Mouse (Mus musculus) neural tube, embryonic 12.5 days (tissue): ENCODE measurements around the gene Cdc42ep2. TPM values are rescaled to one million over a fixed set of nuclear protein-coding genes. Genes with fewer than 3 reads are reported as not detected.

Experiments used
- ATAC-seq: fragments of 200-750 bp; cut with Nextera tagmentation; 2 replicates; pipeline ENCODE4 v1.8.0; 2017; ENCODE audit warnings: low read depth, mild to moderate bottlenecking, moderate TSS enrichment, moderate library complexity; ENCODE audit not compliant: low FRiP score
- H3K27ac ChIP-seq: fragments of 300-500 bp; sonication (generic); 2 replicates; pipeline ENCODE4 v1.5.1; 2016
- H3K27me3 ChIP-seq: fragments of 300-500 bp; sonication (generic); replicated peaks from 2 replicates; pipeline ENCODE4 v1.6.1; 2016; ENCODE audit warnings: mild to moderate bottlenecking
- H3K36me3 ChIP-seq: fragments of 300-500 bp; sonication (generic); 2 replicates; pipeline ENCODE4 v1.6.1; 2016; ENCODE audit warnings: mild to moderate bottlenecking
- H3K4me1 ChIP-seq: fragments of 300-500 bp; sonication (generic); 2 replicates; pipeline ENCODE4 v1.6.1; 2016
- H3K4me2 ChIP-seq: fragments of 300-500 bp; sonication (generic); replicated peaks from 2 replicates; pipeline ENCODE4 v1.6.1; 2016; ENCODE audit warnings: mild to moderate bottlenecking
- H3K4me3 ChIP-seq: fragments of 300-500 bp; sonication (generic); 2 replicates; pipeline ENCODE4 v1.5.1; 2016
- H3K9ac ChIP-seq: fragments of 300-500 bp; sonication (generic); 2 replicates; pipeline ENCODE4 v1.6.1; 2016; ENCODE audit warnings: mild to moderate bottlenecking
- H3K9me3 ChIP-seq: fragments of 300-500 bp; sonication (generic); 2 replicates; pipeline ENCODE4 v1.6.1; 2016; ENCODE audit warnings: mild to moderate bottlenecking
- WGBS: fragments of 180-500 bp; shearing (Covaris S2); methylation state at CpG from one replicate; pipeline ENCODE4 v1.1.7; 2016; 5-methylcytosine and 5-hydroxymethylcytosine counted together
- polyA plus RNA-seq: library from polyadenylated mRNA; unstranded; fragments of >200 nt; fragmentation: Nextera tagmentation; extraction: Ambion mirVana; gene quantifications from 2 replicates; pipeline ENCODE4 v1.2.1, GENCODE M21; 2016

The Cdc42ep2 gene
- polyA plus RNA-seq, 1 experiment from 2014 or later: 5.7 TPM

DNA sequence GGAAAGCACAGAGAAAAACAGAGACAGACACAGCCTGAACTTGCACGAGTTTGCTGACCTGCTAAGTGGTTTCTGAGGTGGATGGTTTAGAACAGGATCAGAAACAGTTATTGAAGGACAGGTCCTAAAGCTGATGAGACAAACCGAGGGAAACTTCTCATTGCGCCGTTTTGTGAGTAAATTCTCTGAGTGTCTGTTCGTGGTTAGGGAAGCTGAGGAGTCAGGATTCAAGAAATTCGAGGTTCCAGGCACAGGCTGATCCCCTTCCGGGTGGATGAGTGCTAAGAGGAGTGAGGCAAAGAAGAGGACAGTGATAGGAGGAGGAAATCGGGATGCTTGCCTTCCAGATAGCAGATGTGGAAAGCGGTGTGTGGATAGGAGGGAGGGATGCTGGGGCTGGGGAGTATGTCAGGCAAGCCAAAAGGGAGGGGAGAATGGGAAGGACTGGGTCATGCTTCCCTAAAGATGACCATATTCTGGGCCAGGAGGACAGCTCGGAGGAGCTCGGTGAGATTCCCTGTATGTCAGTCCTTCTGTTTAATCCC lies 767 bp upstream of the Cdc42ep2 start:
- Histone ChIP-seq H3K4me1 (peaks cover 20% of the 10 kb centered on the region), H3K36me3 (no peaks in the 10 kb centered on the region), H3K9ac (0 out of 2 replicates have a peak overlapping the region, but pooled peaks have one; percentile 52), H3K4me2 (peak overlapping the region; percentile 96), H3K27ac (no peak overlapping the region), H3K27me3 (peaks cover 8% of the 10 kb centered on the region; the same call in 1 of the 2 replicates), H3K9me3 (no peaks in the 10 kb centered on the region), H3K4me3 (peak overlapping the region; percentile 54)
- no peak for ATAC-seq
- 32% methylated on average over 11 of the region's 11 CpGs for WGBS

DNA sequence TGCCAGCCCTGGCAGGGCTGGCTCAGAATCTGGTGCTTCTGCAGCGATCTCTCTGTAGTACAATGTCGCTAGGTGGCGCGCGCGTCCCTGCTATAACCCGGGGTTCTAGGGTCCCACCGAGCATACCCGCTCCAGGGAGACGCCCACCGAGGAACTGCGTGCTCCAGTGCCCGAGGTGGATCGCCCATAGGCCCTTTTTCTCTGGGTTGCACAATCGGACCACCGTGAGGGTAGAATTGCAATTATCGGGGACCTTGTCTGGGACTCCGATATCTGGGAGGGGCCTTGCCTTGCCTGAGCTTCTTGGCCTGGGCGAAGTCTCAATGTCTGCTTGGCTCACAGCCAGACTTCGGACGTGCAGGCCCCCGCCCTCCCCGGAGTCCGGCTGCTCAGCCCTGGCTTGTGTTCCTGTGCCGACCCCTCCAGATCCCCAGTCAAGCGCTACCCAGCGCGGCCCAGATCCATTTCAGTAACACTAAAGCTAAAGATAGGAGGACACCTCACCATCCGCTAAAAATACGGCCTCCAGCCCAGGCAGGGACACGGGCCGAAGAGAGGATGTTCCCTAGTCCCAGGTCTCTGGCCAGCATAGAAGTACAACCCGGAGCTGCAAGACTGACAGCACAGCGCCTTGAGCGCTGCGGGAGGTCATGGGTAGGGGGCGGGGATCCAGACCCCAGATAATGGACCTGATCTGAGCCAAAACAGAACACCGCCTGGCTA lies 465 bp downstream of the Cdc42ep2 start:
- Histone ChIP-seq H3K4me2 (peak overlapping the region; percentile 96), H3K27ac (peak overlapping the region; percentile 43), H3K27me3 (peaks cover 8% of the 10 kb centered on the region; the same call in 1 of the 2 replicates), H3K4me3 (peak overlapping the region; percentile 54), H3K4me1 (peaks cover 20% of the 10 kb centered on the region), H3K36me3 (no peaks in the 10 kb centered on the region), H3K9me3 (no peaks in the 10 kb centered on the region), H3K9ac (peak overlapping the region; percentile 52)
- WGBS: under 1% methylated on average over 38 of the region's 38 CpGs
- peak; percentile 86 for ATAC-seq

DNA sequence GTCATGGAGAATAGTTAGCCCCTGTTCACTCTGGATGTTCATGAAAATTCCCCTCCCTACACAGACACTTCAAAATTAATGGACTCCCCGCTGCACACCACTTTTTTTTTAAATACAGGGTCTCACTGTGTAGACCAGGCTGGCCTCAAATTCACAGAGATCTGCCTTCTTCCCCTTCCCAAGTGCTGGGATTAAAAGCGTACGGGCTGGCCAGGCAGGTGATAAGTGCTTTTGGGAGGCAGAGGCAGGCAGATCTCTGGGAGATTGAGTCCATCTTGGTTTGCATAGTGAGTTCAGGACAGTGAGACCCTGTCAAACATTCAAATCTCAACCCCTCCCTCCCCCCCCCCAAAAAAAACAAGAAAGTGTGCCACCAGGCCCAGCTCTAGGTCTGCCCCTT lies 1.7 kb downstream of the Cdc42ep2 start:
- ATAC-seq: no peak
- H3K36me3 ChIP-seq: peaks cover 3% of the 10 kb centered on the region; the same call in 1 of the 2 replicates
- WGBS: 93% methylated on average over 3 of the region's 3 CpGs
- H3K9me3 ChIP-seq: no peaks in the 10 kb centered on the region
- H3K4me1 ChIP-seq: peaks cover 20% of the 10 kb centered on the region
- H3K27ac ChIP-seq: no peak overlapping the region
- H3K4me3 ChIP-seq: no peak overlapping the region
- H3K9ac ChIP-seq: no peak overlapping the region
- H3K27me3 ChIP-seq: peaks cover 8% of the 10 kb centered on the region; the same call in 1 of the 2 replicates
- no peak overlapping the region for H3K4me2 ChIP-seq

- 81% methylated on average over 15 of the region's 15 CpGs for WGBS
- H3K9me3 ChIP-seq: no peaks in the 10 kb centered on the region
- peaks cover 9% of the 10 kb centered on the region; the same call in 1 of the 2 replicates for H3K36me3 ChIP-seq
- no peak overlapping the region for H3K9ac ChIP-seq
- peaks cover 8% of the 10 kb centered on the region; the same call in 1 of the 2 replicates for H3K27me3 ChIP-seq
- 0 out of 2 replicates have a peak overlapping the region, but pooled peaks have one; percentile 25 for H3K4me2 ChIP-seq
- H3K27ac ChIP-seq: no peak overlapping the region
- H3K4me1 ChIP-seq: peaks cover 20% of the 10 kb centered on the region
- no peak overlapping the region for H3K4me3 ChIP-seq
- no peak for ATAC-seq
These were observed 2.3 kb downstream of the Cdc42ep2 start for GRCm38 (mm10) chr19:5922119-5922942.

- Histone ChIP-seq H3K9me3 (no peaks in the 10 kb centered on the region), H3K27ac (no peak overlapping the region), H3K36me3 (peaks cover 11% of the 10 kb centered on the region; the same call in 1 of the 2 replicates), H3K4me3 (no peak overlapping the region), H3K4me2 (peak overlapping the region; percentile 25; the same call in 1 of the 2 replicates), H3K4me1 (peaks cover 20% of the 10 kb centered on the region), H3K9ac (0 out of 2 replicates have a peak overlapping the region, but pooled peaks have one; percentile 18), H3K27me3 (peaks cover 8% of the 10 kb centered on the region; the same call in 1 of the 2 replicates)
- ATAC-seq: no peak
- 20% methylated on average over 9 of the region's 9 CpGs for WGBS
These were observed 2.9 kb downstream of the Cdc42ep2 start for GRCm38 (mm10) chr19:5921715-5922114.

DNA sequence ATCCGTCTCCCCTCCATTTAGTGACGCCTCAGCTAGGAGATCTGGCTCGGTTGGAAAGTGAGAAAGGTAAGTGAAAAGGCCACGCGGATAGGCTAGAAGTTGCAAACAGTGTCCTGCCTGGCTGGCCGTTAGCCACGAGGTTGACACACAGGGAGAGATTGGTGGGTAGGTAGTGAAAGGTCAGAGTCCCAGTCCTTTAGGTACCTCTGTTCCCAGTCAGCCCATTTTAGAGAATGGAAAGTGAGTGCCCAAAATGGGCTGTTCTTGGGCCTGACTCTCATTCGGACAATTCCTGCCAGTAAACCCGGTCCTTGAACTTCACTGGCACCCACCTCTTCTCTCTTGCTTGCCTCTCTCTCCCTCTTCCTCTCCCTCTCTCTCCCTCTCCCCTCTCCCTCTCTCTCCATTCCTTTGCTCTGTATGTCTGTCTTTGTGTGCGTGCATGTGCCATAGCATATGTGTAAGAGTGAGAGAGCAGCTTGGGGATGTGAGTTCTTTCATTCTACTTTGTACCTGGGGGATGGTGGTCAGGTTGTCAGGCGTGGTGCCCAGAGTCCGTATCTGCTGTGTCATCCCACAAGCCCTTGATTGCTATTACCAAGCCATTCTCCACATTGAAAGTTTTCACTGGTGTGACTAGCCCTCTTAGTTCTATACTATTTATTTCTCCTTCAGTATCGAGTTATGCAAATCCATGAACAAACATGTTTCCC lies 11.5 kb downstream of the Cdc42ep2 start, which contains the start of gene Dpf2:
TSS of gene Dpf2 (minus strand) at position 4 of the 713 bp plus-strand sequence.
- 23% methylated on average over 13 of the region's 13 CpGs for WGBS
- Histone ChIP-seq H3K4me3 (peak within 1 kb of the TSS; percentile 96), H3K4me2 (peak within 1 kb of the TSS; percentile 85), H3K9me3 (no peaks in the 10 kb centered on the region), H3K9ac (peak within 1 kb of the TSS; percentile 92), H3K36me3 (peaks cover 23% of the 10 kb centered on the region; the same call in 1 of the 2 replicates), H3K27ac (0 out of 2 replicates have a peak within 1 kb of the TSS, but pooled peaks have one; percentile 6), H3K4me1 (peaks cover 27% of the 10 kb centered on the region), H3K27me3 (no peaks in the 10 kb centered on the region)
- peak; percentile 65; the same call in 1 of the 2 replicates for ATAC-seq

- Histone ChIP-seq H3K27ac (0 out of 2 replicates have a peak overlapping the region, but pooled peaks have one; percentile 6), H3K9me3 (no peaks in the 10 kb centered on the region), H3K9ac (peak overlapping the region; percentile 92), H3K4me2 (peak overlapping the region; percentile 85), H3K4me3 (peak overlapping the region; percentile 96), H3K27me3 (no peaks in the 10 kb centered on the region), H3K36me3 (peaks cover 18% of the 10 kb centered on the region; the same call in 1 of the 2 replicates), H3K4me1 (peaks cover 27% of the 10 kb centered on the region)
- WGBS: under 1% methylated on average over 59 of the region's 59 CpGs
- peak; percentile 94 for ATAC-seq
These were observed 12.3 kb downstream of the Cdc42ep2 start for GRCm38 (mm10) chr19:5912103-5913006.

DNA sequence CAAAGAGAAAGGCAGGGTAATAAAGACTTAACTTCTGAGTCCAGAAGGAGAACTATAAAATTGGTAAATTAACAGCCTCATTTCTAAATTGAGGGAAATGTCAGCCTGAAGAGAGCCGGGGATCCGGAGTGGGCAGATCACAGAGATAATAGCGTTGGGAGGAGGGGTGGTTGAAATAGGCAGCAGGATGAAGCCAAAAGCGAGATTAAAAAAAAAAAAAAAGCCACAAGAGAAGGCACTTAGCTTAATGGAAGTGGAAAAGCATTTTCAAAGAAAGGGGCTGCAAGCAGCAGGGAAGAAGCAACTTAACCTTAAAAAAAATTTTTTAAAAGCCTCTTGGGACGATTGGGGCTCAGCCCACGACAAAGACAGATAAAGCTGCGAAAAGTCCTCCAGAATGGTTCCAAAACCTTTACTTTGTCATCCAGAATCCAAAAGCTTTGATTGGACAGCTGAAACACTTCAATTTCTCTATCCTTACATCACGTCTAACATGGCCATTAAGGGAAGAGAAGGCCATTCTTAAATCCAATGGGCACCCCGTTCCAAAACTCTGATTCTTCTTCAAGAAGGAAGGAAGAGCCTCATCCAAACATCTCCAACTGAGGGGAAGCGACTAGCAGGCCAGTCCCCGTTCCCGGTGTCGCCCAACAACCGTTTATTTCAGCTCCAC lies 13.1 kb downstream of the Cdc42ep2 start:
- Histone ChIP-seq H3K27me3 (no peaks in the 10 kb centered on the region), H3K4me1 (peaks cover 27% of the 10 kb centered on the region), H3K36me3 (peaks cover 24% of the 10 kb centered on the region), H3K4me2 (peak overlapping the region; percentile 85), H3K9me3 (no peaks in the 10 kb centered on the region), H3K4me3 (peak overlapping the region; percentile 96), H3K27ac (no peak overlapping the region), H3K9ac (peak overlapping the region; percentile 92)
- WGBS: 7% methylated on average over 14 of the region's 14 CpGs
- no peak for ATAC-seq

DNA sequence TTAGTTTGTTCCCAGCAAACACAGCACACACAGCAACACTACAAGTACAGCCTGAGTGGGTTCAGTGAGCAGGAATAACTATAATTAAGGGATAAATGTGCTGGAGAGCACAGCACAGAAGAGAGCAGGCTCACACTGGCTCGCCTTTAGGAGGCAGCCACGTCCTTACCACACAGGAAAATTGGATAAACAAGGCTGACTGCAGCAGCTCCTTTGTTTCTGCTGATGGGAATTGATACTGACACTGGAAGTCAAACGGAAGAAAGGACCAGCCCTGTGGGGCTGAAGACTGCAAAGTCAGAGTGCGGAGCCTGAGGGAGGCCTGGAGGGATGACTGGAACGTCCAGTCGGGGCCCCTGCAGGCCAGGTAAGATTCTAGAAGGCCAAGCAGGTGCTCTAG lies 14.4 kb downstream of the Cdc42ep2 start:
- no peak overlapping the region; the same call in 1 of the 2 replicates for H3K4me3 ChIP-seq
- no peaks in the 10 kb centered on the region for H3K9me3 ChIP-seq
- H3K27ac ChIP-seq: no peak overlapping the region
- H3K36me3 ChIP-seq: peaks cover 35% of the 10 kb centered on the region
- ATAC-seq: no peak
- H3K4me1 ChIP-seq: peaks cover 27% of the 10 kb centered on the region
- no peaks in the 10 kb centered on the region for H3K27me3 ChIP-seq
- 71% methylated on average over 6 of the region's 6 CpGs for WGBS
- peak overlapping the region; percentile 45 for H3K9ac ChIP-seq
- peak overlapping the region; percentile 85 for H3K4me2 ChIP-seq

DNA sequence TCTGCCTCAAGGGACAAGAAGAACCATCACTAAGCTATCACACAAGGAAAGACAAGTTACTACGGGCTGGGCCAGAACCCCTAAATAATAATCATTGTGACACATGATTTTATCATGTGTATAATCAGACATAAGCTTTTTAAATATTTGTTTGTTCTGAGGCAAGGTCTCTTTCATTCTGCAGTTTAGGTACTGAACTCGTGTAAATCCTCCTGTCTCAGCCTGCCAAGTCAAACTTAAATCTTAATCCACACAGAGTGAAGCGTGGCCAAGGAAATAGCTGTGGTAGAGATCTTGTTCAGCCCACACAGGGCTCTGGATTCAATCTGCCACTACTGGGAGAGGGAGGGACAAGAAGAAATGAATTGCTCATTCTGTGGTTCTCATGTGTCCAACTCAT lies 17.3 kb downstream of the Cdc42ep2 start:
- peaks cover 62% of the 10 kb centered on the region for H3K36me3 ChIP-seq
- ATAC-seq: no peak
- H3K9ac ChIP-seq: no peak overlapping the region
- 91% methylated on average over 3 of the region's 3 CpGs for WGBS
- peaks cover 22% of the 10 kb centered on the region for H3K4me1 ChIP-seq
- H3K4me3 ChIP-seq: no peak overlapping the region
- H3K9me3 ChIP-seq: no peaks in the 10 kb centered on the region
- no peaks in the 10 kb centered on the region for H3K27me3 ChIP-seq
- H3K27ac ChIP-seq: no peak overlapping the region
- H3K4me2 ChIP-seq: no peak overlapping the region
